Mouse (Mus musculus) liver, adult 2 months (tissue): ENCODE measurements around the gene Mblac2. TPM values are rescaled to one million over a fixed set of nuclear protein-coding genes. Genes with fewer than 3 reads are reported as not detected.
"Not testable (repeated sequence)": the region's sequence is repeated elsewhere in the genome, so short reads cannot be mapped to it uniquely, and the experiment has no call there.

Experiments used
- DNase-seq: peaks from one replicate; pipeline ENCODE4 v3.0.0-alpha.2; 2011; ENCODE audit warnings: low read depth, low spot score; ENCODE audit errors: extremely low read depth
- H3K27ac ChIP-seq: fragments of 200-500 bp; replicated peaks from 2 replicates; pipeline ENCODE4 v1.5.1; 2012; ENCODE audit warnings: low read depth, mild to moderate bottlenecking, control low read depth, inconsistent platforms, low read length; ENCODE audit not compliant: insufficient read depth
- H3K27me3 ChIP-seq: fragments of 200-500 bp; 2 replicates; pipeline ENCODE4 v1.6.1; 2012; ENCODE audit warnings: mild to moderate bottlenecking, moderate library complexity, low read length, inconsistent platforms; ENCODE audit not compliant: control insufficient read depth, insufficient read depth
- H3K36me3 ChIP-seq: fragments of 200-500 bp; 2 replicates; pipeline ENCODE4 v1.6.1; 2012; ENCODE audit warnings: low read length, inconsistent platforms; ENCODE audit not compliant: control insufficient read depth, insufficient read depth
- H3K4me1 ChIP-seq: fragments of 200-500 bp; 2 replicates; pipeline ENCODE4 v1.6.1; 2011; ENCODE audit warnings: low read length; ENCODE audit not compliant: control insufficient read depth, insufficient read depth
- H3K4me3 ChIP-seq: fragments of 200-500 bp; 2 replicates; pipeline ENCODE4 v1.5.1; 2011; ENCODE audit warnings: low read depth, mild to moderate bottlenecking, control low read depth, low read length, moderate library complexity; ENCODE audit not compliant: insufficient read depth
- H3K79me2 ChIP-seq: fragments of 200-500 bp; 2 replicates; pipeline ENCODE4 v1.6.1; 2012; ENCODE audit warnings: inconsistent platforms, mild to moderate bottlenecking, low read length, moderate library complexity; ENCODE audit not compliant: control insufficient read depth, insufficient read depth
- H3K9ac ChIP-seq: fragments of 200-500 bp; 2 replicates; pipeline ENCODE4 v1.6.1; 2012; ENCODE audit warnings: low read depth, mild to moderate bottlenecking, control low read depth, inconsistent platforms, low read length
- CTCF ChIP-seq: fragments of 200-500 bp; IDR thresholded peaks from 2 replicates; pipeline ENCODE4 v1.5.1; 2011; ENCODE audit warnings: low read depth, low read length, control low read depth
- POLR2A ChIP-seq: fragments of 200-500 bp; IDR thresholded peaks from 2 replicates; pipeline ENCODE4 v1.6.1; 2011; ENCODE audit warnings: low read length, control low read depth; ENCODE audit not compliant: insufficient read depth; ENCODE audit errors: extremely low read depth
- WGBS: fragments of 180-500 bp; shearing (Covaris S2); methylation state at CpG from one replicate; pipeline ENCODE4 v1.1.7; 2018; 5-methylcytosine and 5-hydroxymethylcytosine counted together
- polyA plus RNA-seq: library from polyadenylated mRNA; depleted of rRNA; stranded (reverse); fragments of >200 nt; gene quantifications from 2 replicates; pipeline ENCODE4 v1.2.3, GENCODE M21; 2012
- total RNA-seq: library from RNA; depleted of rRNA; stranded (reverse); fragments of >200 nt; gene quantifications from 2 replicates; pipeline ENCODE4 v1.2.3, GENCODE M21; 2014

The Mblac2 gene
- total and polyA plus RNA-seq, 2 experiments: 4.9 to 6.3 TPM

GRCm38 (mm10) chr13:81711546-81712371 lies 618 bp downstream of the Mblac2 start:
- 2% methylated on average over 42 of the region's 42 CpGs for WGBS
- Histone ChIP-seq H3K27ac (peak overlapping the region; percentile 80), H3K27me3 (no peaks in the 10 kb centered on the region), H3K36me3 (no peaks in the 10 kb centered on the region), H3K79me2 (peaks cover 9% of the 10 kb centered on the region), H3K4me3 (peak overlapping the region; percentile 72), H3K4me1 (peaks cover 8% of the 10 kb centered on the region), H3K9ac (peak overlapping the region; percentile 82)
- no peak for DNase-seq
- TF ChIP-seq POLR2A (no peak), CTCF (no peak)

GRCm38 (mm10) chr13:81713896-81714295 lies 2.8 kb downstream of the Mblac2 start:
- no peak for TF ChIP-seq POLR2A
- no peak for TF ChIP-seq CTCF
- WGBS: 100% methylated on average over 1 of the region's 1 CpGs
- Histone ChIP-seq H3K4me1 (peaks cover 8% of the 10 kb centered on the region), H3K79me2 (peaks cover 9% of the 10 kb centered on the region), H3K27me3 (no peaks in the 10 kb centered on the region), H3K9ac (no peak overlapping the region), H3K27ac (no peak overlapping the region), H3K4me3 (no peak overlapping the region), H3K36me3 (no peaks in the 10 kb centered on the region)
- DNase-seq: no peak

GRCm38 (mm10) chr13:81728141-81728540 lies 17.0 kb downstream of the Mblac2 start:
- WGBS: 79% methylated on average over 12 of the region's 12 CpGs
- DNase-seq, H3K4me1 ChIP-seq, H3K79me2 ChIP-seq, H3K27ac ChIP-seq, H3K9ac ChIP-seq, H3K4me3 ChIP-seq, H3K27me3 ChIP-seq, H3K36me3 ChIP-seq: not testable (repeated sequence)

GRCm38 (mm10) chr13:81729102-81729501 lies 18.0 kb downstream of the Mblac2 start:
- H3K4me1 ChIP-seq: no peaks in the 10 kb centered on the region
- H3K9ac ChIP-seq: no peak overlapping the region
- WGBS: 82% methylated on average over 4 of the region's 4 CpGs
- TF ChIP-seq POLR2A: no peak
- TF ChIP-seq CTCF: no peak
- H3K27ac ChIP-seq: no peak overlapping the region
- H3K79me2 ChIP-seq: no peaks in the 10 kb centered on the region
- H3K36me3 ChIP-seq: no peaks in the 10 kb centered on the region
- H3K27me3 ChIP-seq: no peaks in the 10 kb centered on the region
- DNase-seq: no peak
- no peak overlapping the region for H3K4me3 ChIP-seq

GRCm38 (mm10) chr13:81730362-81730761 lies 19.2 kb downstream of the Mblac2 start:
- H3K4me1 ChIP-seq: no peaks in the 10 kb centered on the region
- whole genome bisulfite sequencing: 98% methylated on average over 1 of the region's 1 CpGs
- no peak overlapping the region for H3K27ac ChIP-seq
- TF ChIP-seq POLR2A: no peak
- no peak for TF ChIP-seq CTCF
- H3K79me2 ChIP-seq: no peaks in the 10 kb centered on the region
- no peaks in the 10 kb centered on the region for H3K27me3 ChIP-seq
- H3K36me3 ChIP-seq: no peaks in the 10 kb centered on the region
- H3K9ac ChIP-seq: no peak overlapping the region
- no peak overlapping the region for H3K4me3 ChIP-seq
- no peak for DNase-seq

GRCm38 (mm10) chr13:81736606-81737005 lies 25.5 kb downstream of the Mblac2 start:
- Histone ChIP-seq H3K27ac (no peak overlapping the region), H3K36me3 (no peaks in the 10 kb centered on the region), H3K4me1 (no peaks in the 10 kb centered on the region), H3K27me3 (no peaks in the 10 kb centered on the region), H3K4me3 (no peak overlapping the region), H3K79me2 (no peaks in the 10 kb centered on the region; the same call in 1 of the 2 replicates), H3K9ac (no peak overlapping the region)
- no peak for DNase-seq
- 78% methylated on average over 5 of the region's 5 CpGs for WGBS
- TF ChIP-seq POLR2A (no peak), CTCF (no peak)
